Mouse (Mus musculus): Measurements from ENCODE around the gene Snrpd3.
"Not testable (repeated sequence)": the region's sequence is repeated elsewhere in the genome, so short reads cannot be mapped to it uniquely, and the experiment has no call there.

Gene Snrpd3

DNA sequence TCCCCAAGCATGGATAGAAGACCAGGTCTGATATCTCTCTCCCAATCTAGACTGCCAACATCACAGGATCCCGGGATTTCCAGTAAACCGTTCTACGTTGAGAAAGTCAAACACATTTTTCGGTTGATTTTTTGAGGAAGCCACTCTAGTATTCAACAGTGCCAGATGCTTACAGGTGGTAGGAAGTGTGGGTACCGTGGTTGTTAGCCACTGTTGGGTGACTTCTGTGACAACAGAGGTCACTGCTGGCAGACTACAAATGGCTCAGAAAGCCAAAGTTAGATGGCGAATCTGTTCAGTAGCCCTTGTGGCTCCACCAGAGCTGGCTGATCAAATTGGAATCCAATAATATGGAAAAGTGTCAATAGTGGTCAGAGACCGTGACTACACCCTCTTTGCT lies 13.7 kb upstream of the Snrpd3 start:
- DNase-seq: no peak

DNA sequence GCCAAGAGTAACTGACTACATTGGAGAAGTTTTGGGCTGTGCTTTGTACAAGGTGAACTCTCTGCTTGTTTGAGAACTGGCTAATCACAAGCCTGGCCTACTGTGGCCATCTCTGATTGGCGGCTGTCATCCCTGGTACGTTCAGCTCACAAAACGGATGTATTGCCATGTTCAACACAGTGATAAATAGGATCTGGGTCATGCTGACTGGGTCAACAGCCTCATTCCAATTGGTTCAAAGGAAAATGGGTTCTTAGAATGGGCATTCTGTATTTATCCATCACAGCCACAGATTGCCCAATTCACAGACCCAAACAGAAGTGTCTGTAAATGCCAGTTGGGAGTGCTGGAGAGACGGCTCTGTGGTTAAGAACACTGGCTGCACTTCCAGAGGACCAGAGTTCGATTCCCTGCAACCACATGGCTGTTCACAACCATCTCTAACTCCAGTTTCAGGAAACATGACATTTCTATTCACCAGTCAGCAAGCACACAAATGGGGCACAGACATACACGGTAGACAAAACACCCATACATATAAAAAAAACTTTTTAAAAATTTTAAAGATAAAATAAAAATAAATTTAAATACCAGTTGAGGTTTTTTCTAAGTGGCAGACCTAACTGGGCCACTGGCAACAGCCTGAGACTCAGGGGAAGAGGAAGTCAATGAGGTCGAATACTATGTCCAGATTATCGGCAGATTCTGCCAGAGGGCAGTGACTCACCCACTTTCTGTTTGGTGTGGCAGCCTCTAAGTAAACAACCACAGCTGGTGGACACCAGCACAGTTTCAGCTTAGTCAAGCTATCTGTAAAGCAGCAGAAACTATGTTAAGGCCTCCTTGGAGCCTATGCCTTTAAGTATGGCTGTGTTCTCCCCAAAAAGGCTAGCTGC lies 12.9 kb upstream of the Snrpd3 start:
- DNase-seq: no peak

DNA sequence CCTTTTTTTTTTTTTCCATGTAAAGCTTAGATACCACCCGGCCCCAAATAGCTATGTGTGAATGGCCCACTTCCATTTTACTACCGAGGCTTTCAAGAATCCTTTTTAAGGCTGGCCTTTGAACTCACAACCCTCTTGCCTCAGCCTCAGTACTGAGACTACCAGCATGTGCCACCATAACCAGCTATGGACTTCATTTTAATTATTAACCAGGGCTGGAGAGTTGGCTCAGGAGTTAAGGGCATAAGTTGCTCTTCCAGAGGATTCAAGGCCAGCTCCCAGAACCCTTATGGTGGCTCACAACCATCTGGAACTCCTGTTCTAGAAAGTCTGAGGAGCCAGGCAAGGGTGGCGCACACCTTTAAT lies 12.2 kb upstream of the Snrpd3 start:
- no peak for DNase-seq

DNA sequence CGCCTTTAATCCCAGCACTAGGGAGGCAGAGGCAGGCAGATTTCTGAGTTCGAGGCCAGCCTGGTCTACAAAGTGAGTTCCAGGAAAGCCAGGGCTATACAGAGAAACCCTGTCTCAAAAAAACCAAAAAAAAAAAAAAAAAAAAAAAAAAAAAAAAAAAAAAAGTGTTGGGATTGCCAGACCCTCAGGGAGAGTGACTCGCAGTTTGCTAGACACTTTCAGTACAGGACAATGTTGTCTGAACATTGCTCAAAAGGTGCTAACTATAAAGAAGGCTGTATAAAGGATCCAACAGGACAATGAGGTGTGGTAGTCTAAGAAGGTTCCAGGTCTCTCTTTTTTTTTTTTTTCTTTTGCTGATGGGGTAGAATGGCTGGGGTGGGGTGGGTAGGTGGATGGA lies 11.4 kb upstream of the Snrpd3 start:
- not testable (repeated sequence) for DNase-seq

DNA sequence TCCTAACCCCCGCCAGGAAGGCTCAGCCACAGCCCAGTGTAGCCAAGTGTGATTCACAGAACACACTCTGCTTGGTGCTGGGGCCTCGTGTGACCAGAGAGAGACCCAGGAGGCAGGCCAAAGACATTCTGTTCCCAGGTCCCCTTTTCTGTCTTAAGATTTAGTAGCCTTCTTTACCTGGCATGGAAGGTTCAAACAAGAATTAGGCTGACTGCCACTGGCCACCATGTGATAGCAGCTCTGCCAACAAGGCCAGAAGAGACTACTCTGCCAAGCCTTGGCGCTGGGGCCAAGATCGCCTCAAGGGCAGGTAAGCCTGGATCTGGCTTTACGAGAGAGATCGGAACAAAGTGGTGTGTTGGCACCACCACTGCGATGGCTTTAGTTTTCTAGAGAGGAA lies 6.9 kb upstream of the Snrpd3 start:
- DNase-seq: no peak

DNA sequence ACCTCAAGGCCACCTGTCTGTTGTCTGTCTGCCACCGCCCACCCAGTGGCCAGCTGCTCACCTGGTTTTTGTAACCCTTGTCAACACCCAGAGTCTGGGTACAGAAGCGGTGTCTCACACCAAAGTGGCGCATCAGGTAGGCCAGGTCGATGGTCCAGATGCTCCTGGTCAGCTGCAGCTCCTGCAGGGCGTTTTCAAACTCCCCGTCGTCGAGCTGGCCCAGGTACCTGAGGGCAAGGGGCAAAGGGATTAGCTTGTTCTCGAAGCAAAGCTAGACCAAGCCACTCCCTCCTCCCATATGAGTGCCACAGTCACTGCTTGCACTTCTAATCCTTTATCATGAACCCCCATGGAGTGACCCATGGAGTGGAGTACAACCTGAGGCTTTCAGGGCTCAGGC lies 6.3 kb upstream of the Snrpd3 start:
- no peak for DNase-seq

DNA sequence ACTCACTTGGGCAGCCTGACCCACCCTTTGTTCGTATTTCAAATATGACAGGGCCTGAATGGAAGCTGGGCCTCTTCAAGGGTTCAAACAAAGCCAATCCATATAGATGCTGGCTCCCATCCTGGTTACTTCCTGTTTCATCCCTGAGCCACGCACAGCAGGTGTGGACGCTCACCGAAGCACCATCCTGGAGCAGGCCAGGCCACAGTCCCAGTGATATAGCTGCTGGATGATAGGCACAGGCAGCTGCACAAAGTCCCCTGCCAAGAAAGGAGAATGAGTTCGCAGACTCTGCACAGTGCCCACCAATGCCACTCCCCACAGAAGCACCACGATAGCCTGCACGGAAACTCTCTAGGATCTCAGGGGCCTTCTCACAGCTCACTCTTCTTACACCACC lies 5.5 kb upstream of the Snrpd3 start:
- no peak for DNase-seq

DNA sequence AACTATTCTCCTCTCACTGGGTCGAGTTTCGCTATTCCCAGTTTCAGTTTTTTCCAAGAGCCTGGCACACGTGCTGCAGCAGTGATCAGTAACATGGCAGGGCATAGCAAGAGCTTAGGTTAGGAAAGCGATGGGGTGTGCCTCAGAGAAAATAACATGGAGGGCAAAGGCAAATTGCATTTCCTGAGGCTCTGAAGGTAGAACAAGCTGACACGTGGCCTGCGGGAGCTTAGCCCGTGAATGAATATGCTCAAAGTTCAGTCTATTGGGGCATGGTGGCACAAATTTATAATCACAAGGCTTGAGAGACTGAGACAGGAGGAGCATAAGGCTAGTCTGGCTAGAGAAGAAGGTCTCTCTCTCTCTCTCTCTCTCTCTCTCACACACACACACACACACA lies 4.6 kb upstream of the Snrpd3 start:
- no peak for DNase-seq

DNA sequence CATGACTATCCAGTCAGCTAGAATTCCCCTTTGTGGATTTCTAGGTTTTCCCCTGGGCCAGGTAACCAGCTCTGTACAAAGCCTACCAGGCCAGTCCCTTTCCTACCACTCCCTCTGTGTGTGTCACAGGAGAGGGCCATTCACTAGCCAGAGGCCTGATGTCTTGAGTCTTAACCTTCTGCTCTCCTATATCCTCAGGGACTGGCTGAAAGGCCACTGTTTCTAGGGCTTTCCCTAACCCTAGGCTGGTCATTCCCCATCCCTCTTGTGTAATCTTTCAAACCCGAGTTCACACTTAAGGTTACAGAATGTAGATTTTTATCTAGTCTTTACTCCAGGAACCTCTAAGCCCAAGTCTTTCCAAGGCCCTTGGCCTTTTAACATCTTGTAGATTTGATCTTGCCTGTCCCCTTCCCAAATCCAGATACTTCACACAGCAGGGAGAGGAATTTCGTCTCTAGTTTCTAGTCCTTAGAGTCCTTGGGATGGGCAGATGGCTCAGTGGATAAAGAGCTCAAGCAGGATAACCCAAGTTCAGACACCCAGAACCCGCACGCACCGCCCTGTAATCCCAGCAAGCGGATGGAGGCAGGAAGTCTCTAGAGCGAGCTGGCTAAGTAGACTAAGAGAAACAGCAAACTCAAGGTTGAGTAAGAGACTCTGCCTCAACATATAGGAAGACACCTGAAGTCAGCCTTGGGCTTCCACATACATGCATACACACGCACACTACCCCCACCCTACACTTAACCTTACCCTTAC lies 3.9 kb upstream of the Snrpd3 start:
- DNase-seq: no peak

DNA sequence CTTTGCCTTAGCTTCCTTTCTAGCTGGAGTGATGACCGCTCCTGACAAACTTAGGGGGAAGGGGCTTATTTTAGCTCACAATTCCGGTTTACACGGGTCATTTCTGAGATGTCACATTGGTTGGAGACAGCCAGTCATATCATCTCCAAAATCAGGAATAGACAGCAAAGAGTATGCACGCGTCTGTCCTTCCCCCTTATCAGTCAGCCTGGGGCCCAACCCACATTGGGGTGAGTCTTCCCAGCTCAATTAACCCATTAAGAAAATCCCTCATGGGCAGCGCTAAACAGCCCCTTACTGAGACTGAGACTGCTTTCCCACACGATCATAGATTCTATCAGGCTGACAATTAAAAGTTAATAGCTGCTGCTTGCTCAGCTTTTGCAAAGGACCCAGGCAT lies 3.0 kb upstream of the Snrpd3 start:
- no peak for DNase-seq

DNA sequence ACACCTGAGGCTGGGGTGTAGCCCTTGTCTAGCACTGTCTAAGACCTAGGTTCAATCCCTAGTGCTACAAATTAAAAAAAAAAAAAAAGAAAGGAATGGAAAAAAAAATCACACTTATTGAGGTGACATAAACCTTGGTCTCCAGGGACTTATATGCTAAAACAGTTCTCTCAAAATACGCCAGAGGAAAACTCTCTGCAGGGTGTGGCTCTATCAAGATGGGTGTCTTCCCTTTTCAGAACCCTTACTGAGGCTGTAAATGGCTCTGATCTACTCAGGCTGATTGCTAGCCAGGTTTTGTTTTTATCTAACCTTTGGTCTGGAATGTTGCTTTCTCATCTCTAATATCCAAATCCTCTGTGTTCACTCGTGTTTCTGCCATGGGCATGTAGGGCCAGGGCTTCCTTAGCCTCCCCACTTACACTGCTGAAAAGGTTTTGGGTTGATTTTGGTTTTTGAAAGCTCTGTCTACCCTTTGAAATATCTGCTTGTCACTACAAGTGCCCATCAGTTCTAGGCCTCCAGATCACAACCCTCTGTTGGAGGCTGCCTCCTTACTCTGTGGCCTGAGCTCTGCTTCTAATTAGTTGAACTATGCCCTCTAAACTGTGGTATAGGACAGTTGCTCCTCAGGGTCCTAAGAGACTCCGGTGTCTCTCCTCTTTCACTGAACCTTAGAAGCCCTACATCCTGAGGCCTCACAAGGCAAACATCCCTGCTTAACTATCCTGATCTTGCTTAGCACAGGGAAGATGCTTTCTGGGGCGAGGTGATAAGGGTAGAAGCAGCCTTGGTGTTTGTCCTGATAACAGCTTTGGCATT lies 1.9 kb upstream of the Snrpd3 start:
- no peak for DNase-seq

DNA sequence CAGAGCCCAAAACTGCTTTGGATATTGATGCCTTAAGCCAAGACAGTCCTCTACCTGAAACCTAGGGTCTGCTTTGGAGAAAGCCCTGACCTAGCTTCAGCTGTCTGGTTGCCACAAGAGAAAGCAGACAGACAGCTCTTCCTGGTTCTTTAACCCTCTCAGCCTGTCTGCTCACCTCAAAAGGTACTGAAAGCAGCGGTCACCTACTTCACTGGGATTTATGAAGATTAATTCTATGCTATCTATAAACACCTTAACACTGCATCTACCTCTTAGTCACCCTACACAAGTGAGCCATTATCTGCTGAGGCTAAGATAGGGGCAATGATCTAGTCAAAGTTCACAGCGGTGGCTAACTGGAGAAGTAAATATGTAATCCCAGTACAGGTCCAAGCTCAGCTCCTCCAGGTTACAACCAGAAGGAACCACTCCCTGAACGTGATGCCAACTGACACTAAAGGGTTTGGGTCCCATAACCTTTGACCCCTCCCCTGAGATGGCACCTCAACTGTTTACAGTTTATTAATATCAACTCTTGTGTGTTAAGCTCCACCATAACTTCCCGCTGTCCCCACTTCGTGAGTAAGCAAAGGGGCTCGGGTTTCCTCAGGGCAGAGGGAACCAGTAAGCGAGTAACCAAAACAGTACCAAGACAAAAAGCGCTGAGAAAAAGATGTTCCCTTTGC lies 1.2 kb upstream of the Snrpd3 start:
- no peak for DNase-seq

DNA sequence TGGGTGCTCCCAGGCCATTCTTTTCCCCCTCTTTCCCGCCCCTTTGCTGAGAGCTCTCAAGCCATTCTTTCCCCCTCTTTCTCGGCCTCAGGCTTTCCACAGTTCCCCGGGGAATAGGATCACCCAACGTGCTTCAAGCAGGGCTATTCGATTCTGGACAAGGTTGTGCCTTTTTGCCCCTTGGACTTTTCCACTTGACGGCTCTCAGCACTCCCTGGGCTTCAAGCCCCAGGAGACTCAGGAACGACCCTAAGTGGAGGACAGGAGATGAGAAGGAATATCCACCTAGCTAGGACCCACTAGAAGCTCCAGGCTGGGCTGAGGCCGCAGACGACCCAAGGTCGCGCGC lies 653 bp upstream of the Snrpd3 start:
- DNase-seq: no peak

DNA sequence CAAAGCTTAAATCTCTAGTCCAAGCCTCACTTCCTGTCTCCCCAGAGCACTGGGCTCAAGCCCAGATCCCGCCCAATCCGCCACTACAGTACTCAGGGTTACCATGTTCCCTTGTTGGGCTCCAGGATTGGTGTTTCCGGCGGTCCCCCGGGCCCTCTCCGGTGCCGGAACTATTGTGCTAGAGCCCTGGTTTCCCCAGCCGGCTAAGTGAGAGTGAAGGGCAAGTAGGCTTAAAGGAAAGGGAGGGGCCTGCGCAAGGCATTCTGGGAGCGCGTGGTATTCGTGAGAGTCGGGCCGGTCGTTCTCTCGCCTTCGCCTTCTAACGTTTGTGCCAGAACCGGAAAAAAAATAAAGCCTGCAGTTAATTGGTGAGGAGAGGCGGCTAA lies 400 bp downstream of the Snrpd3 start, which contains the start of gene Gucd1:
Gucd1 (minus strand) TSS at position 215 of the 386 bp plus-strand sequence.
- DNase-seq: peak; percentile 94

DNA sequence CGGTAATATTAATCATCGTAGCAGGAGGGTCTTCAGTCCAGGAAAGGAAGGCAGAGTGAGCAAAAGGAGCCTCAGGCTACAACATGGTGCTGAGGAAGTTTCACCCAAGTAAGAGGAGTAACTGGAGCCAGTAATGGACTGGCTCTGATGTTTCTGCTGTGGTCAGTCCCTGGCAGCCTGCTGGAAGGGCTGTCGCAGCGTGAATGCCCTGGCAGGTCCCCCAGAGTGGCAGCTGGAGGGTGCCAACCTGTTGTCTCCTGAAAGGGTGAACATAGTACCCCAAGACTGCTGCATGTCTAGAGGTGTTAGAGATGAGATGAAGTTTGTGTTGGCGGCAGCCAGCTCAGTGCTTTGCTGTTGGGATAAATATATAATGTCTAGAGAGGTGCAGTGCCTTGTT lies 3.2 kb downstream of the Snrpd3 start:
- DNase-seq: no peak

DNA sequence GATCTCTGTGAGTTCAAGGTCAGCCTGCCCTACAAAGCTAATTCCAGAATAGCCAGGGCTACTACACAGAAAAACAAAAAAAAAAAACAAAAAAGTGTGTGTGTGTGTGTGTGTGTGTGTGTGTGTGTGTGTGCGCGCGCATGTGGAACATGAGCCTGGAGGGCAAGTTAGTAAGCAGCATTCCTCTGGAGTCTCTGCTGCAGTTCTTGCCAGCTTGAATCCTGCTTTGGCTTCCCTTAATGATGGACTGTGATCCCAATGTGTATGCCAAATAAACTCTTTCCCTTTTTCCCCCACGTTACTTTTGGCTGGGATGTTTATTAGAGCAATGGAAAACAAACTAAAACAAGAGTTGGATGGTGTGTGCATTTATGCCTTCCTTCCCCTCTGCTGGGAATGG lies 4.3 kb downstream of the Snrpd3 start:
- no peak for DNase-seq

DNA sequence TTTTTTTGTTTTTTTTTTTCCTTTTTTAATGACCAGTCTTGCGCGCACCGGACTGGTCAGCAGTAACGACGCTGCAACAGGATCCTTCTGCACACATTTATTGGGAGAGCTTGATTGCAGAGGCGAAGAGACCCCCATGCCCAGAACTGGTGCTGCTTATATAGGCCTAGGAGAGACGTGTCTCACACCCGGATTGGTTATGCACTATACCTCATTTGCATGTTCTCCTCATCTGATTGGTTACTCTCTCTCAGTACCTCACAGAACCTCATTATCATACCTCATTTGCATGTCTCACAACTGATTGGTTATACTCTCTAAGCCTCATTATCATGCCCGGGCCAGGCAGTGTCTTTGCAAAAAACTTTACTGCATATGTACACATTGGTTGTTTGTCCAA lies 8.1 kb downstream of the Snrpd3 start:
- not testable (repeated sequence) for DNase-seq

DNA sequence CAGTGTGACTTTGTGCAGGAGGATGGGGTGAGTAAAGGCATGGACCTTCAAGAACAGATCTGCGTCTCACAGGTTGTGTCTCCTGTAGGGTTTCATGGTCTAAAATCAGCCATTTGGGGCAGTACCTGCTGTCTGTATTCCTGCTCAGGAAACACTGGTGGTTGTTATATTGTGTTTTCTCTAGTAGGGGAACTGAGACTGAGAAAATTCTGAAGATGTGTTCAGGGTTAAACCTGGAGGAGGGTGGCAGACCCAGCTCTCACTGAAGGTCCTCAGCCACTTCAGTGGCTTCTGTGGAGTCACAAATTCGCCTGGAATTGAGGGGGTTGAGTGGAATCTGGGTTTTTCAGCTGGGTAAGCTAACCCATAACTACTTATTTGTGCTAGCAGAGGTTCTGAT lies 13.0 kb downstream of the Snrpd3 start:
- DNase-seq: no peak

DNA sequence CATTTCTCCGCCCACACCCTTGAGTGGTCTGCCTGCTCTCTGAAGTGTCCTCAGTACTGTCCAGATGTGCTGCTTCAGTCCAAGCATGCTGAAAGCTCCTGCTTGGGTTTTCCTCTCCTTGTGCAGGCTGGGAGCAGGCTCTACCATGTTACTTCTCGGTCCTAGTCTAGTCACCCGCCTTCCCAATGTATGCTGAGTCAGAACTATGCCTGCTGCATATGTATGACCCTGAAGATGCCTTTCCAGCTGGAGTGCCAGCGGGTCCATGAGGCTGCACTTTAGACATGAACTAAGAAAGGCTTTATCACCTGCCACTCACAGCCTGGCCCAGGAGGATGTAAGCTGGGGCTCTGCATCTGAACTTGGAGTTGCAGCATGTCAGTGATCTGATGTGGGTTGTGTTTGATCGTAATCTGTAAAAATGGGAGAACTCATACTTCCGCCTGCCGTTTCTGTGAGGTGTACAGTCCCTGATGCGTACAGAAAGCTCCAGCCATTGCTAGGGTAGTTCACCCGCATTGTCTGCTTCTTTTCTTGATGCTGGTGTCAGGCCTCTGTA lies 14.3 kb downstream of the Snrpd3 start:
- no peak for DNase-seq

DNA sequence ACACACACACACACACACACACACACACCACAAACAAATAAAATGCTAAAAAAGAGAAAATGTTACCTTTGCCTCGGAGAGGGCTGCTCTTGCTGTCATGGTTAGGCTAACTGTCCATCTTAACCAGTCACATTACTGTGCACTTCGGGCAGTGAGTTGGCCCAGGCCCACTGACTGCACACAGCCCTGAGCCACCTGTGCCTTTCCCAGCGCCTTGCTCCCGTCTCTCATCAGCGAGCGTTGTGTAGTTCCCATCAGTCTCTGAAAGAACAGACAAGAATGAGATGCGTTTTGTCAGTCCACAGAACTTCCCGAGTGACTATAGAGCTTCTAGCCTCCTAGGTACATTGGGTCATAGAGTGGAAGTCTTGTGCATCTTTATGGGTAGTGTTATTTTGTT lies 16.9 kb downstream of the Snrpd3 start:
- no peak for DNase-seq

DNA sequence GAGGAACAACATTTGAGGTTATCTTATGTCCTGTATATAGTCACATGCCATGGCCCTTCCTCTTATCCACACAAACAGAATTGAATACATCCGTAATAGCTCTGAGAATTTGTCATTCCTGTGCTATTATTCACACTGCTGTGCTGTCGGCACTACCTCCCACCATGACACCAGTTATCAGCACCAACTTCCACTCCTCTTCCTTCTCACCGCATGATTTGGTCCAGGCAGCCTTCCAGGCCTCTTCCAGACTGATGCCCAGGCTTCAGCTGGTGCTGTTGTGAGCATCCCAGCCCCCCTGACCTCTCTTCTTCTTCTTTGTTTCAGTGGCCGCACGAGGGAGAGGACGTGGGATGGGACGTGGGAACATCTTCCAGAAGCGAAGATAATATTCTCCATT lies 17.6 kb downstream of the Snrpd3 start:
- no peak for DNase-seq

DNA sequence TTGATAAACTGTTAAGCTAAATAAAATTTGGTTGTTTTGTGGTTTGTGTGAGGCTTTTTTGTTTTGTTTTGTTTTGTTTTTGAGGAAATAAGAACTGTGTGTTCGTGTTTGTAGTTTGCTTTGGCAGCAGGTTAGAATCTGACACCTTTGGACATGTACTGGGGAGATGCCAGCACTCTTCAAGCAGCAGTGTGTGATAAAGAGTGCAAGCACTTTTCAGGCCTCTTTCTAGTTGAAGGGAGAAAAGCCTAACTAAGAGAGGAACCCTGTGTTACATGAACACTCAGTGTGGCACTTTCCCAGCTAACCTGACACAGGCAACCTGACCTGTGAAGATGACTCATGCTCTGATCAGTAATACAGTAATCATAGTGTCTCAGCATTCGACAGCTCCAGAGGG lies 18.1 kb downstream of the Snrpd3 start:
- no peak for DNase-seq

DNA sequence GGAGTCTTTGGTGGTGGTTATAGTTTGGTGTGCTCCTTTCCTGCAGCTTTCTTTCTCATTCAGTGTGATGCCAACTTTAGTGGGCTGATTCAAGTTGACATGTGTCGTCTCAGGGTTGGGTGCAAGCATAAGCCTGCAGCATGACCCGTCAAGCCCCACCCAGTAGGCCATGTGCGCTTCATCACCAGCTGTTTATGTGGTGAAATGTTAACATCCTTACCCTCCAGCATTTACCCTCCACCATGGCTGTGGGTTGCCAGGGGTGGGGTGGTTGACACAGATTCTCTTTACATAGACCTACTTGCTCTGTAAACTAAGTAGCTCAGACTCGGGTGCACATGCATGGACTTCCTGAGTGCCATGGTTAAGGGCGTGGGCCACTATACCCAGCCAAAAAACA lies 18.8 kb downstream of the Snrpd3 start:
- no peak for DNase-seq

All from right cerebral cortex, postnatal 4 days (tissue).